Mouse (Mus musculus): ENCODE measurements around the gene Gm10912. TPM values are rescaled to one million over a fixed set of nuclear protein-coding genes. Genes with fewer than 3 reads are reported as not detected.
"Not testable (repeated sequence)": the region's sequence is repeated elsewhere in the genome, so short reads cannot be mapped to it uniquely, and the experiment has no call there.

Gm10912 gene
- polyA plus RNA-seq, 1 experiment from 2014 or later = not detected

DNA sequence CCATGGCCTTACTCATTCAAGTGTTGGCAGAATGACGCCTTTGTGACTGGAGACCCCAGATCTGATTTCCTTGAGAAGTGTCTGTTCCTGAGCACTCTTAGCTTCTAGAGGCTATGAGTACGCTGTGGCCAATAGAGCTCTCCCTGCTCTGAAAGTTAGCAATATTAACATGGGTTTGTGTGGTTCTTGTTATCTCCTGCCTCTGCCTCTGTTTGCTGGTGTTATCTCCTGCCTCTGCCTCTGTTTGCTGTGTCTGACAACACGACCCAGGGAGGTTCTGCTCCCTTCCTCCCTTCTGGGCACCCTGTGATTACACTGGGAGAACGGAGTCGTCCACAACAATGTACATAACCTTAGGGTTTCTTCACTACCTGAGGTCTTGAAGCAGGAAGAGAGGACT is 12.7 kb downstream of the Gm10912 start:
- H3K4me2 ChIP-seq; H3K36me3 ChIP-seq; H3K27ac ChIP-seq (replicated peaks); ATAC-seq (ENCODE audit: low read depth); H3K9me3 ChIP-seq; H3K27me3 ChIP-seq; H3K4me1 ChIP-seq (replicated peaks); H3K4me3 ChIP-seq; H3K9ac ChIP-seq: not testable (repeated sequence)
- 76% methylated on average over 5 of the region's 5 CpGs for WGBS

DNA sequence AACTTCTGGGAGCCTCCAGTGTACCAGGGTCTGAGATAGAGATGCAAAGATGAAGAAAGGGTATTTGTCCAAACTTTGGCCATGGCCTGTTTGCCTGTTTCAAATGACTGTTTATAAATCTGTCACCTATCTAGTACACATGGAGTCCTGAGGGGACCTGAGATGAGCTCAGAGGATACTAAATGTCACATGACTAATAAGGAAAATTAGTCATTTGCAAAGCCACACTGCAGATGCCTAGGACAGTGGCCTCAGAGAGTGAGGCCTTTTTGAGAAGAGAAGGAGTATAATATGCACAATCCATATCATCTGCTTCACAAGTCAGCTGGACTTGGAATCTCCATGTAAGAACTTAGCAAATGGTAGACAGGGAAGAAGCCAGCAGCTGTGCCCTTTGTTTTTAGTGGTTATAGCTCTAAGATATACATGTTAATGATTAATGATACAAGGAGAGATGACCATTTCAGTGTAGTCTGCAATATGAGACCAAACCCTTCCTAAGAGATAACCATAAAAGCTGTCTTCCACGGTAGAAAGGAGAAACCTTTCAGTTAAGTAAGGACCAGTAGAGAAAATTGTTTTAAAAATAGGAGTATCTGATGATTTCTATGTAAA is 15.9 kb downstream of the Gm10912 start:
- not testable (repeated sequence) for H3K4me2 ChIP-seq; H3K9ac ChIP-seq; ATAC-seq (ENCODE audit: low read depth); H3K27ac ChIP-seq (replicated peaks); H3K27me3 ChIP-seq; H3K4me1 ChIP-seq (replicated peaks); H3K9me3 ChIP-seq; H3K4me3 ChIP-seq; H3K36me3 ChIP-seq
- no CpG with 5 or more reads among the region's 1 CpGs for WGBS

DNA sequence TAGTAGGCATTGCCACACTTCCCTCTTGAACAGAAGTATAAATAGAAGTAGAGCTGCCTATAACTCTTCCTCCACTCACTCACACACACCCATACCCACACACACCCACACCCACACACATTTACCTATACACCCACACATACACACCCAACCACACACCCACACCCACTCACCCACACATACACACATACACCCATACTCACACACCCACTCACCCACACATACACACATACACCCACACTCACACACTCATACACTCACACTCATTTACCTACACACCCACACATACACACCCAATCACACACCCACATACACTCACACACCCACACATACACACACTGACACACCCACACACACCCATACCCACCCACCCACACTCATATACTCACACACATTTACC is 16.8 kb downstream of the Gm10912 start:
- Histone ChIP-seq H3K9me3 (no peaks in the 10 kb centered on the region), H3K27me3 (no peaks in the 10 kb centered on the region), H3K4me3 (no peak overlapping the region), H3K27ac (replicated peaks) (no peak overlapping the region), H3K4me2 (no peak overlapping the region), H3K9ac (no peak overlapping the region), H3K36me3 (no peaks in the 10 kb centered on the region), H3K4me1 (replicated peaks) (no peaks in the 10 kb centered on the region)
- no peak for ATAC-seq (ENCODE audit: low read depth)

DNA sequence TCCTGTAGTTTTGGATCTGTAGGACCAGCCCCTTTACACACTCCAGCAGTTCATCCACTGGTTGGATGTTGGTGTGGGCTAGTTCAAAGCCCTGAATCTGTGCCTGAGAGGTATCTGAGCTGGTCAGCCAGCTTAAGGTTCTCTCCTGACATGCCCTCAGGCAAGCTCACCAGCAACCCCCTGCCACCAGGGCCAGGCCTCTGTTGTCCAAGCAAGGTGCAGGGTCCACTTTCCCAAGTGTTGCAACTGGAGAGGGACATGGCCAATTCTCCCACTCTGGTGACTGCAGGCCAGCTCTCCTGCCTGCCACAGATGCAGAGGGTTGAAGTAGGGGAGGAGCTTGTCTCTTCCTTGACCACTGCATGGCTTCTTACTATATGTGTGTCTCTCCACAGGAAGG is 18.4 kb downstream of the Gm10912 start:
- H3K27me3 ChIP-seq; H3K4me2 ChIP-seq; H3K4me1 ChIP-seq (replicated peaks); ATAC-seq (ENCODE audit: low read depth); H3K27ac ChIP-seq (replicated peaks); H3K9ac ChIP-seq; H3K36me3 ChIP-seq; H3K4me3 ChIP-seq; H3K9me3 ChIP-seq: not testable (repeated sequence)

GRCm38 (mm10) chr2:104087562-104087961 is 21.9 kb downstream of the Gm10912 start:
- WGBS = 100% methylated on average over 1 of the region's 1 CpGs

GRCm38 (mm10) chr2:104093305-104093704 is 27.7 kb downstream of the Gm10912 start:
- Histone ChIP-seq H3K4me3 (no peak overlapping the region), H3K9ac (no peak overlapping the region), H3K4me2 (no peak overlapping the region), H3K27ac (replicated peaks) (no peak overlapping the region), H3K36me3 (no peaks in the 10 kb centered on the region), H3K9me3 (no peaks in the 10 kb centered on the region), H3K27me3 (no peaks in the 10 kb centered on the region), H3K4me1 (replicated peaks) (peaks cover 10% of the 10 kb centered on the region)
- ATAC-seq (ENCODE audit: low read depth) = no peak
- WGBS = 72% methylated on average over 2 of the region's 2 CpGs

More at GRCm38 (mm10) chr2:104087562-104087961, 21.9 kb downstream of the Gm10912 start:
- not testable (repeated sequence) for H3K4me1 ChIP-seq (replicated peaks); ATAC-seq (ENCODE audit: low read depth); H3K27me3 ChIP-seq; H3K9ac ChIP-seq; H3K4me3 ChIP-seq; H3K36me3 ChIP-seq; H3K4me2 ChIP-seq; H3K9me3 ChIP-seq; H3K27ac ChIP-seq (replicated peaks)

DNA sequence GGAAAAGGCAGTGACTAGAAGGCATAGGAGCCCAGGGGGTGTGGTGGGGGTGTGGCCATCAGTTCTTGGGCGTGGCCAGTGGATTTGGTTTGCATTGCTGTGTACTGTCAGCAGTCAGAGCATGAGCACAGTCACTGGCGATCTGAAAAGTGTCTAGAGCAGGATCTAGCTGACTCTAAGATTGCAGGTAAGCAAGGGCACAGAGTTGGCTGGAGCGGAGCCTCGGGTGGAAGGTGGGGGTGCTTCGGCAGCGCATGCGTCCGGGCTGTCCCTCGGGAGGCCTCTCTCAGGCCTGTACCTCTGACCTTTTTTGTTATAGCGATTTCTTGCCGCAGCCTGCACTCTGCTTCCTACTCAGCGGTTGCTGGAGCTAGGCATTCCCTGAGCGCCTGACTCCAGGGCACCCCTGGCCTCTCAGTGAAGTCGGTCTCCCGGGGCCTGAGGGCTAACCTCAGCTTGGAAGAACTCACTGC is 30.2 kb downstream of the Gm10912 start, which contains the start of gene Cd59a:
TSS of gene Cd59a (plus strand) at position 61 of the 473 bp plus-strand sequence.
- Histone ChIP-seq H3K4me1 (replicated peaks) (peaks cover 10% of the 10 kb centered on the region), H3K9me3 (no peaks in the 10 kb centered on the region), H3K9ac (peak within 1 kb of the TSS; percentile 67), H3K4me3 (peak within 1 kb of the TSS; percentile 43), H3K27ac (replicated peaks) (peak within 1 kb of the TSS; percentile 67), H3K27me3 (no peaks in the 10 kb centered on the region), H3K36me3 (no peaks in the 10 kb centered on the region), H3K4me2 (peak within 1 kb of the TSS; percentile 63)
- 3% methylated on average over 15 of the region's 15 CpGs for WGBS
- peak; percentile 92 for ATAC-seq (ENCODE audit: low read depth)

GRCm38 (mm10) chr2:104096256-104096655 is 30.6 kb downstream of the Gm10912 start:
- no peaks in the 10 kb centered on the region for H3K9me3 ChIP-seq
- H3K27ac ChIP-seq (replicated peaks) = peak overlapping the region; percentile 67
- H3K4me2 ChIP-seq = peak overlapping the region; percentile 63
- 37% methylated on average over 10 of the region's 10 CpGs for WGBS
- H3K27me3 ChIP-seq = no peaks in the 10 kb centered on the region
- no peaks in the 10 kb centered on the region for H3K36me3 ChIP-seq
- no peak for ATAC-seq (ENCODE audit: low read depth)
- H3K4me3 ChIP-seq = peak overlapping the region; percentile 43
- H3K9ac ChIP-seq = peak overlapping the region; percentile 67
- H3K4me1 ChIP-seq (replicated peaks) = peaks cover 10% of the 10 kb centered on the region

DNA sequence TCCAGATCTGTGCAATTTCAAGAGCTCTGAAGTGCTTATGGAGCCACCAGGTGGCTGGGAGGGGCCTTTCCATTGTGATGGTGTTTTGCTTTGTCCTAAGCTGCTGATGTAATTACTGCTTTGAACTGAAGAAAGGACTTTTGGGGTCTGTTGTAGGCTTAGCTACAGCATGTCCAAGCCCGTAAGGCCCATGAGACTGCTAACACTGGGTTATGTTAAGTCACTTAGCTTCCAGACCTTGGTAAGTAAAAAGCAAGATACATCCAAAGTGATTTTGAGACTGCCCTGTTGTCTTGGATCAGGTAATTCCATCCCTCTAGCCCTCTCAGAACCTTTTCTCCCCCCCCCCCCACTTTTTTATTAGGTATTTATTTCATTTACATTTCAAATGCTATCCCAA is 31.2 kb downstream of the Gm10912 start:
- 78% methylated on average over 1 of the region's 1 CpGs for WGBS
- ATAC-seq (ENCODE audit: low read depth) = not testable (repeated sequence)
- peak overlapping the region; percentile 63; the same call in 1 of the 2 replicates for H3K4me2 ChIP-seq

DNA sequence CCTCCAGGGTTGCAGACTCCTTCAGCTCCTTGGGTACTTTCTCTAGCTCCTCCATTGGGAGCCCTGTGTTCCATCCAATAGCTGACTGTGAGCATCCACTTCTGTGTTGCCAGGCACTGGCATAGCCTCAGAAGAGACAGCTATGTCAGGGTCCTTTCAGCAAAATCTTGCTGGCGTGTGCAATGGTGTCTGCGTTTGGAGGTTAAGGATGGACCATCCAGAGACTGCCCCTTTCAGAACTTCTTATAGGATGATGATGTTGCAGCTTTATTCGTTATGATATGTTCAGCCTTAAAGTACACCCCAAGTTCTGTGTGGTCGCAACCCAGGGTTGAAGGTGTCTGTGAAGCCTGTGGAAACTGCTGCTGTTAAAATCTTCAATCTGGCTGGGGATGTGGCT is 31.8 kb downstream of the Gm10912 start:
- not testable (repeated sequence) for ATAC-seq (ENCODE audit: low read depth); H3K9ac ChIP-seq; H3K4me2 ChIP-seq; H3K4me3 ChIP-seq; H3K27ac ChIP-seq (replicated peaks); H3K36me3 ChIP-seq; H3K27me3 ChIP-seq; H3K9me3 ChIP-seq
- peaks cover 10% of the 10 kb centered on the region for H3K4me1 ChIP-seq (replicated peaks)
- WGBS = 96% methylated on average over 4 of the region's 4 CpGs

More for the DNA sequence above, 31.2 kb downstream of the Gm10912 start:
- H3K27me3 ChIP-seq; H3K9ac ChIP-seq; H3K9me3 ChIP-seq; H3K36me3 ChIP-seq; H3K4me3 ChIP-seq; H3K27ac ChIP-seq (replicated peaks): not testable (repeated sequence)
- H3K4me1 ChIP-seq (replicated peaks) = peaks cover 10% of the 10 kb centered on the region

DNA sequence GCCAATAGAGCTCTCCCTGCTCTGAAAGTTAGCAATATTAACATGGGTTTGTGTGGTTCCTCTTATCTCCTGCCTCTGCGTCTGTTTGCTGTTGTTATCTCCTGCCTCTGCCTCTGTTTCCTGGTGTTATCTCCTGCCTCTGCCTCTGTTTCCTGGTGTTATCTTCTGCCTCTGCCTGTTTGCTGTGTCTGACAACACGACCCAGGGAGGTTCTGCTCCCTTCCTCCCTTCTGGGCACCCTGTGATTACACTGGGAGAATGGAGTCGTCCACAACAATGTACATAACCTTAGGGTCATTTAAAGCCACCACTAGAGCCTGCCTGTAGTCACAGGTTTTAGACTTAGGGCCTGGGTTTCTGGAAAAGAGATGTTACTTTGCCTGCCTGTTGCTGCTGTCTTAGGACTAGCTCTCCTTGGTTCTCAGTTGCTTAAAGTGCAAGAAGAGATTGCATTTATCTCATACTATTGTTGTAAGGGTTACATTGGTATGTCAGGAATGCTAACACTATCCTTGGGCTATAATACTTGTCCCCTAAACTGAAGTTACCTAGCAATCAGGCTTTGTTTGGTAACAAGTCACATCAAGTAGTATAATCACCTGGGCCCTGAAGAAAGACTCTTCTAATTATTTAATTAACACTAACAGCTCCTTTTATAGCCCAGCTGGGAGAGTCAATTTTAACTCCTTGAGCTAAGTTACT is 33.1 kb downstream of the Gm10912 start:
- Histone ChIP-seq H3K36me3 (no peaks in the 10 kb centered on the region), H3K9me3 (no peaks in the 10 kb centered on the region), H3K4me3 (no peak overlapping the region), H3K4me1 (replicated peaks) (peaks cover 10% of the 10 kb centered on the region), H3K4me2 (no peak overlapping the region), H3K27me3 (no peaks in the 10 kb centered on the region), H3K27ac (replicated peaks) (no peak overlapping the region), H3K9ac (no peak overlapping the region)
- no peak for ATAC-seq (ENCODE audit: low read depth)
- WGBS = 31% methylated on average over 3 of the region's 3 CpGs

- ATAC-seq (ENCODE audit: low read depth) = no peak
- H3K9me3 ChIP-seq = no peaks in the 10 kb centered on the region
- H3K4me1 ChIP-seq (replicated peaks) = peaks cover 10% of the 10 kb centered on the region
Measured at GRCm38 (mm10) chr2:104099231-104099585, 33.6 kb downstream of the Gm10912 start.

DNA sequence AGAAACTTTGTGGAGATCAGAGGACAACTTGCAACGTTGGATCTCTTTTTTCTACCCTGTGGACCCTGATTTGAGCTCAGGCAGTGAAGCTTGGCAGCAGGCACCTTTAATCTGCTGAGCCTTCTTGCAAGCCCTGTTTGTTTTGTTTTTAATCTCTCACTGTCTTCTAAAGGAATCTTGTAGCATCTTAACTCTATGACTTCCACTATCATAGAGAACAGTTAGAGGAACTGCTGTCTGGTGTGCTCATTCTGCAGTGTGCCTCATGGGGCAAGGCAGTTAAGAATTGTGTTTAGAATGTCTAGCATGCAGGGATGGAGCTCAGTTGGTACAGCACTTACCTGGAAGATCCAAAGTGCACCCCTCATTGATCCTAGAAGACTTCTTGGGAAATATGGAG is 34.3 kb downstream of the Gm10912 start:
- H3K27me3 ChIP-seq = no peaks in the 10 kb centered on the region
- no peak overlapping the region for H3K4me3 ChIP-seq
- no peaks in the 10 kb centered on the region for H3K9me3 ChIP-seq
- no peaks in the 10 kb centered on the region for H3K36me3 ChIP-seq
- no peak for ATAC-seq (ENCODE audit: low read depth)
- WGBS = 65% methylated on average over 1 of the region's 1 CpGs
- H3K4me2 ChIP-seq = no peak overlapping the region
- H3K27ac ChIP-seq (replicated peaks) = no peak overlapping the region
- peaks cover 10% of the 10 kb centered on the region for H3K4me1 ChIP-seq (replicated peaks)
- no peak overlapping the region for H3K9ac ChIP-seq

More at GRCm38 (mm10) chr2:104099231-104099585, 33.6 kb downstream of the Gm10912 start:
- 96% methylated on average over 2 of the region's 2 CpGs for WGBS
- Histone ChIP-seq H3K27me3 (no peaks in the 10 kb centered on the region), H3K4me2 (no peak overlapping the region), H3K4me3 (no peak overlapping the region), H3K27ac (replicated peaks) (no peak overlapping the region), H3K9ac (no peak overlapping the region), H3K36me3 (no peaks in the 10 kb centered on the region)

Data from neural tube, embryonic 13.5 days (tissue).